Mouse (Mus musculus): Measurements from ENCODE around the gene Skap1.

- TF ChIP-seq CTCF (conservative IDR thresholded peaks at IDR 0.05; ENCODE audit: low read length) (peak; percentile 48), POU5F1 (IDR thresholded peaks at IDR 0.05; ENCODE audit: borderline replicate concordance, low read length) (no peak), NANOG (IDR thresholded peaks at IDR 0.05; ENCODE audit: borderline replicate concordance, low read length) (no peak)
Observed at GRCm38 (mm10) chr11:96425193-96425592, 39.2 kb upstream of the Skap1 start.

Measured in E14TG2a.4 (cell line).